Mouse (Mus musculus): ENCODE measurements around the gene Gcfc2. TPM values are rescaled to one million over a fixed set of nuclear protein-coding genes. Genes with fewer than 3 reads are reported as not detected.

Gcfc2 gene
- polyA plus RNA-seq, 1 experiment from 2014 or later, result 6.7 TPM

GRCm38 (mm10) chr6:81965296-81966067 lies 42.0 kb downstream of the Gcfc2 start, which contains the start of gene Mrpl19:
Mrpl19 (minus strand) TSS chr6:81965958.
- Histone ChIP-seq H3K4me2 (ENCODE audit: low read length) (peak within 1 kb of the TSS; percentile 67), H3K4me3 (ENCODE audit: low read length) (peak within 1 kb of the TSS; percentile 90), H3K9ac (ENCODE audit: low read depth, low read length) (peak within 1 kb of the TSS; percentile 83), H3K4me1 (ENCODE audit: control insufficient read depth, insufficient read depth, low read depth, low read length) (peaks cover 9% of the 10 kb centered on the region), H3K9me3 (ENCODE audit: control insufficient read depth, low read length) (no peaks in the 10 kb centered on the region), H3K36me3 (ENCODE audit: control insufficient read depth, insufficient read depth, low read length) (peaks cover 18% of the 10 kb centered on the region), H3K27ac (ENCODE audit: low read depth, low read length) (no peak within 1 kb of the TSS), H3K27me3 (replicated peaks; ENCODE audit: control insufficient read depth, insufficient read depth, low read length) (no peaks in the 10 kb centered on the region)
- under 1% methylated on average over 44 of the region's 44 CpGs for WGBS
- peak; percentile 97 for ATAC-seq

- Histone ChIP-seq H3K9ac (ENCODE audit: low read depth, low read length) (no peak overlapping the region), H3K4me1 (ENCODE audit: control insufficient read depth, insufficient read depth, low read depth, low read length) (peaks cover 9% of the 10 kb centered on the region), H3K9me3 (ENCODE audit: control insufficient read depth, low read length) (no peaks in the 10 kb centered on the region), H3K36me3 (ENCODE audit: control insufficient read depth, insufficient read depth, low read length) (peaks cover 13% of the 10 kb centered on the region), H3K4me2 (ENCODE audit: low read length) (peak overlapping the region; percentile 67), H3K4me3 (ENCODE audit: low read length) (peak overlapping the region; percentile 90), H3K27ac (ENCODE audit: low read depth, low read length) (no peak overlapping the region), H3K27me3 (replicated peaks; ENCODE audit: control insufficient read depth, insufficient read depth, low read length) (no peaks in the 10 kb centered on the region)
- ATAC-seq, result peak; percentile 74
- 46% methylated on average over 2 of the region's 2 CpGs for WGBS
Observed at GRCm38 (mm10) chr6:81966068-81966544, 42.6 kb downstream of the Gcfc2 start.

- no peak for ATAC-seq
- WGBS, result 82% methylated on average over 7 of the region's 7 CpGs
- H3K9me3 ChIP-seq (ENCODE audit: control insufficient read depth, low read length), result no peaks in the 10 kb centered on the region
- no peak overlapping the region for H3K27ac ChIP-seq (ENCODE audit: low read depth, low read length)
- H3K4me2 ChIP-seq (ENCODE audit: low read length), result no peak overlapping the region
- no peak overlapping the region for H3K9ac ChIP-seq (ENCODE audit: low read depth, low read length)
- H3K36me3 ChIP-seq (ENCODE audit: control insufficient read depth, insufficient read depth, low read length), result no peaks in the 10 kb centered on the region
- no peaks in the 10 kb centered on the region for H3K27me3 ChIP-seq (replicated peaks; ENCODE audit: control insufficient read depth, insufficient read depth, low read length)
- H3K4me1 ChIP-seq (ENCODE audit: control insufficient read depth, insufficient read depth, low read depth, low read length), result no peaks in the 10 kb centered on the region
- H3K4me3 ChIP-seq (ENCODE audit: low read length), result no peak overlapping the region
Observed at GRCm38 (mm10) chr6:81971196-81971595, 47.7 kb downstream of the Gcfc2 start.

GRCm38 (mm10) chr6:81972595-81972994 lies 49.1 kb downstream of the Gcfc2 start:
- Histone ChIP-seq H3K27me3 (replicated peaks; ENCODE audit: control insufficient read depth, insufficient read depth, low read length) (no peaks in the 10 kb centered on the region), H3K4me2 (ENCODE audit: low read length) (no peak overlapping the region), H3K9me3 (ENCODE audit: control insufficient read depth, low read length) (no peaks in the 10 kb centered on the region), H3K27ac (ENCODE audit: low read depth, low read length) (no peak overlapping the region), H3K4me1 (ENCODE audit: control insufficient read depth, insufficient read depth, low read depth, low read length) (no peaks in the 10 kb centered on the region), H3K9ac (ENCODE audit: low read depth, low read length) (no peak overlapping the region), H3K4me3 (ENCODE audit: low read length) (no peak overlapping the region), H3K36me3 (ENCODE audit: control insufficient read depth, insufficient read depth, low read length) (no peaks in the 10 kb centered on the region)
- ATAC-seq, result no peak
- WGBS, result 89% methylated on average over 8 of the region's 8 CpGs

- 34% methylated on average over 7 of the region's 7 CpGs for WGBS
- ATAC-seq, result peak; percentile 78
- Histone ChIP-seq H3K36me3 (ENCODE audit: control insufficient read depth, insufficient read depth, low read length) (no peaks in the 10 kb centered on the region), H3K4me2 (ENCODE audit: low read length) (no peak overlapping the region), H3K4me1 (ENCODE audit: control insufficient read depth, insufficient read depth, low read depth, low read length) (no peaks in the 10 kb centered on the region), H3K9me3 (ENCODE audit: control insufficient read depth, low read length) (no peaks in the 10 kb centered on the region), H3K4me3 (ENCODE audit: low read length) (no peak overlapping the region), H3K9ac (ENCODE audit: low read depth, low read length) (no peak overlapping the region), H3K27ac (ENCODE audit: low read depth, low read length) (no peak overlapping the region), H3K27me3 (replicated peaks; ENCODE audit: control insufficient read depth, insufficient read depth, low read length) (no peaks in the 10 kb centered on the region)
Observed at GRCm38 (mm10) chr6:81975971-81976621, 52.6 kb downstream of the Gcfc2 start.

- no peaks in the 10 kb centered on the region for H3K9me3 ChIP-seq (ENCODE audit: control insufficient read depth, low read length)
- H3K36me3 ChIP-seq (ENCODE audit: control insufficient read depth, insufficient read depth, low read length), result no peaks in the 10 kb centered on the region
- no peaks in the 10 kb centered on the region for H3K4me1 ChIP-seq (ENCODE audit: control insufficient read depth, insufficient read depth, low read depth, low read length)
- WGBS, result 81% methylated on average over 4 of the region's 4 CpGs
- no peak overlapping the region for H3K27ac ChIP-seq (ENCODE audit: low read depth, low read length)
- H3K4me2 ChIP-seq (ENCODE audit: low read length), result no peak overlapping the region
- no peaks in the 10 kb centered on the region for H3K27me3 ChIP-seq (replicated peaks; ENCODE audit: control insufficient read depth, insufficient read depth, low read length)
- ATAC-seq, result no peak
- H3K9ac ChIP-seq (ENCODE audit: low read depth, low read length), result no peak overlapping the region
- no peak overlapping the region for H3K4me3 ChIP-seq (ENCODE audit: low read length)
Observed at GRCm38 (mm10) chr6:81979286-81979685, 55.8 kb downstream of the Gcfc2 start.

- H3K9me3 ChIP-seq (ENCODE audit: control insufficient read depth, low read length), result no peaks in the 10 kb centered on the region
- no peak overlapping the region for H3K27ac ChIP-seq (ENCODE audit: low read depth, low read length)
- H3K27me3 ChIP-seq (replicated peaks; ENCODE audit: control insufficient read depth, insufficient read depth, low read length), result no peaks in the 10 kb centered on the region; the same call in 1 of the 2 replicates
- H3K9ac ChIP-seq (ENCODE audit: low read depth, low read length), result no peak overlapping the region
- ATAC-seq, result no peak
- H3K4me3 ChIP-seq (ENCODE audit: low read length), result no peak overlapping the region
- no peaks in the 10 kb centered on the region for H3K36me3 ChIP-seq (ENCODE audit: control insufficient read depth, insufficient read depth, low read length)
- H3K4me2 ChIP-seq (ENCODE audit: low read length), result no peak overlapping the region
- 95% methylated on average over 8 of the region's 8 CpGs for WGBS
- peaks cover 2% of the 10 kb centered on the region; the same call in 1 of the 2 replicates for H3K4me1 ChIP-seq (ENCODE audit: control insufficient read depth, insufficient read depth, low read depth, low read length)
Observed at GRCm38 (mm10) chr6:81986171-81986570, 62.7 kb downstream of the Gcfc2 start.

GRCm38 (mm10) chr6:81986599-81986998 lies 63.1 kb downstream of the Gcfc2 start:
- Histone ChIP-seq H3K9me3 (ENCODE audit: control insufficient read depth, low read length) (no peaks in the 10 kb centered on the region), H3K4me3 (ENCODE audit: low read length) (no peak overlapping the region), H3K4me2 (ENCODE audit: low read length) (no peak overlapping the region), H3K4me1 (ENCODE audit: control insufficient read depth, insufficient read depth, low read depth, low read length) (peaks cover 2% of the 10 kb centered on the region; the same call in 1 of the 2 replicates), H3K36me3 (ENCODE audit: control insufficient read depth, insufficient read depth, low read length) (no peaks in the 10 kb centered on the region), H3K9ac (ENCODE audit: low read depth, low read length) (no peak overlapping the region), H3K27ac (ENCODE audit: low read depth, low read length) (no peak overlapping the region), H3K27me3 (replicated peaks; ENCODE audit: control insufficient read depth, insufficient read depth, low read length) (no peaks in the 10 kb centered on the region; the same call in 1 of the 2 replicates)
- no peak for ATAC-seq
- WGBS, result 53% methylated on average over 5 of the region's 5 CpGs

GRCm38 (mm10) chr6:81987010-81987409 lies 63.5 kb downstream of the Gcfc2 start:
- no peak overlapping the region for H3K4me3 ChIP-seq (ENCODE audit: low read length)
- WGBS, result 2% methylated on average over 9 of the region's 9 CpGs
- no peaks in the 10 kb centered on the region for H3K9me3 ChIP-seq (ENCODE audit: control insufficient read depth, low read length)
- ATAC-seq, result peak; percentile 79
- H3K4me2 ChIP-seq (ENCODE audit: low read length), result no peak overlapping the region
- H3K4me1 ChIP-seq (ENCODE audit: control insufficient read depth, insufficient read depth, low read depth, low read length), result peaks cover 2% of the 10 kb centered on the region; the same call in 1 of the 2 replicates
- no peaks in the 10 kb centered on the region; the same call in 1 of the 2 replicates for H3K27me3 ChIP-seq (replicated peaks; ENCODE audit: control insufficient read depth, insufficient read depth, low read length)
- no peak overlapping the region for H3K9ac ChIP-seq (ENCODE audit: low read depth, low read length)
- H3K27ac ChIP-seq (ENCODE audit: low read depth, low read length), result no peak overlapping the region
- no peaks in the 10 kb centered on the region for H3K36me3 ChIP-seq (ENCODE audit: control insufficient read depth, insufficient read depth, low read length)

All from hindbrain, embryonic 16.5 days (tissue).